Mouse (Mus musculus): ENCODE measurements around the gene Mycl. TPM values are rescaled to one million over a fixed set of nuclear protein-coding genes. Genes with fewer than 3 reads are reported as not detected.
"Not testable (repeated sequence)": the region's sequence is repeated elsewhere in the genome, so short reads cannot be mapped to it uniquely, and the experiment has no call there.

The Mycl gene
- polyA plus RNA-seq, 1 experiment from 2014 or later, result 21.3 TPM

GRCm38 (mm10) chr4:123000130-123000529 lies 4.7 kb downstream of the Mycl start:
- no peak overlapping the region for H3K4me3 ChIP-seq (replicated peaks)
- no peak overlapping the region for H3K4me2 ChIP-seq
- H3K4me1 ChIP-seq, result peaks cover 18% of the 10 kb centered on the region
- no peaks in the 10 kb centered on the region for H3K36me3 ChIP-seq
- ATAC-seq (ENCODE audit: insufficient read depth, low FRiP score, low read depth), result no peak
- H3K9me3 ChIP-seq, result no peaks in the 10 kb centered on the region
- no peak overlapping the region for H3K9ac ChIP-seq
- 82% methylated on average over 14 of the region's 14 CpGs for WGBS
- no peak overlapping the region for H3K27ac ChIP-seq
- peaks cover 7% of the 10 kb centered on the region; the same call in 1 of the 2 replicates for H3K27me3 ChIP-seq (replicated peaks)

GRCm38 (mm10) chr4:123000617-123001342 lies 5.3 kb downstream of the Mycl start:
- no peak overlapping the region for H3K4me3 ChIP-seq (replicated peaks)
- no peaks in the 10 kb centered on the region for H3K36me3 ChIP-seq
- no peak for ATAC-seq (ENCODE audit: insufficient read depth, low FRiP score, low read depth)
- H3K4me1 ChIP-seq, result peaks cover 24% of the 10 kb centered on the region
- no peak overlapping the region for H3K27ac ChIP-seq
- H3K4me2 ChIP-seq, result no peak overlapping the region
- H3K9ac ChIP-seq, result no peak overlapping the region
- peaks cover 7% of the 10 kb centered on the region; the same call in 1 of the 2 replicates for H3K27me3 ChIP-seq (replicated peaks)
- no peaks in the 10 kb centered on the region for H3K9me3 ChIP-seq
- 70% methylated on average over 17 of the region's 17 CpGs for WGBS

GRCm38 (mm10) chr4:123005054-123005966 lies 9.9 kb downstream of the Mycl start:
- Histone ChIP-seq H3K27ac (peak overlapping the region; percentile 21; the same call in 1 of the 2 replicates), H3K4me3 (replicated peaks) (no peak overlapping the region), H3K36me3 (no peaks in the 10 kb centered on the region), H3K9me3 (no peaks in the 10 kb centered on the region), H3K9ac (no peak overlapping the region), H3K4me1 (peaks cover 13% of the 10 kb centered on the region), H3K27me3 (replicated peaks) (no peaks in the 10 kb centered on the region), H3K4me2 (peak overlapping the region; percentile 19)
- ATAC-seq (ENCODE audit: insufficient read depth, low FRiP score, low read depth), result peak; percentile 54
- WGBS, result 19% methylated on average over 15 of the region's 15 CpGs

GRCm38 (mm10) chr4:123012501-123012900 lies 17.0 kb downstream of the Mycl start:
- H3K9ac ChIP-seq; H3K4me3 ChIP-seq (replicated peaks); ATAC-seq (ENCODE audit: insufficient read depth, low FRiP score, low read depth); H3K27ac ChIP-seq; H3K4me1 ChIP-seq; H3K4me2 ChIP-seq; H3K9me3 ChIP-seq; H3K27me3 ChIP-seq (replicated peaks); H3K36me3 ChIP-seq: not testable (repeated sequence)
- WGBS, result 90% methylated on average over 4 of the region's 4 CpGs

- no peak overlapping the region for H3K27ac ChIP-seq
- no peaks in the 10 kb centered on the region for H3K36me3 ChIP-seq
- H3K27me3 ChIP-seq (replicated peaks), result no peaks in the 10 kb centered on the region
- WGBS, result 72% methylated on average over 5 of the region's 5 CpGs
- H3K4me1 ChIP-seq, result peaks cover 12% of the 10 kb centered on the region; the same call in 1 of the 2 replicates
- ATAC-seq (ENCODE audit: insufficient read depth, low FRiP score, low read depth), result no peak
- H3K9me3 ChIP-seq, result no peaks in the 10 kb centered on the region
- no peak overlapping the region for H3K4me2 ChIP-seq
- no peak overlapping the region for H3K9ac ChIP-seq
- no peak overlapping the region for H3K4me3 ChIP-seq (replicated peaks)
Measured at GRCm38 (mm10) chr4:123013346-123013945, 18.0 kb downstream of the Mycl start.

- Histone ChIP-seq H3K27me3 (replicated peaks) (no peaks in the 10 kb centered on the region), H3K4me3 (replicated peaks) (no peak overlapping the region), H3K27ac (no peak overlapping the region), H3K9ac (no peak overlapping the region), H3K4me1 (peaks cover 16% of the 10 kb centered on the region), H3K36me3 (no peaks in the 10 kb centered on the region), H3K9me3 (no peaks in the 10 kb centered on the region), H3K4me2 (no peak overlapping the region)
- no peak for ATAC-seq (ENCODE audit: insufficient read depth, low FRiP score, low read depth)
- 48% methylated on average over 3 of the region's 3 CpGs for whole genome bisulfite sequencing
Measured at GRCm38 (mm10) chr4:123013949-123014406, 18.5 kb downstream of the Mycl start.

GRCm38 (mm10) chr4:123014501-123015282 lies 19.2 kb downstream of the Mycl start:
- H3K27me3 ChIP-seq (replicated peaks), result no peaks in the 10 kb centered on the region
- H3K4me1 ChIP-seq, result peaks cover 19% of the 10 kb centered on the region
- H3K9me3 ChIP-seq, result no peaks in the 10 kb centered on the region
- H3K36me3 ChIP-seq, result no peaks in the 10 kb centered on the region
- no peak overlapping the region for H3K9ac ChIP-seq
- H3K27ac ChIP-seq, result no peak overlapping the region
- no peak for ATAC-seq (ENCODE audit: insufficient read depth, low FRiP score, low read depth)
- no peak overlapping the region for H3K4me3 ChIP-seq (replicated peaks)
- no peak overlapping the region for H3K4me2 ChIP-seq
- WGBS, result 38% methylated on average over 7 of the region's 7 CpGs

GRCm38 (mm10) chr4:123016451-123016957 lies 21.1 kb downstream of the Mycl start, which contains the start of gene Trit1:
Trit1 (plus strand) TSS chr4:123016597.
- ATAC-seq (ENCODE audit: insufficient read depth, low FRiP score, low read depth), result peak; percentile 91
- Histone ChIP-seq H3K4me1 (peaks cover 19% of the 10 kb centered on the region), H3K4me2 (peak within 1 kb of the TSS; percentile 73), H3K4me3 (replicated peaks) (peak within 1 kb of the TSS; percentile 70), H3K9me3 (no peaks in the 10 kb centered on the region), H3K9ac (peak within 1 kb of the TSS; percentile 75), H3K27ac (peak within 1 kb of the TSS; percentile 79), H3K27me3 (replicated peaks) (no peaks in the 10 kb centered on the region), H3K36me3 (no peaks in the 10 kb centered on the region)
- WGBS, result under 1% methylated on average over 34 of the region's 34 CpGs

GRCm38 (mm10) chr4:123021591-123021990 lies 26.1 kb downstream of the Mycl start:
- Histone ChIP-seq H3K9me3 (no peaks in the 10 kb centered on the region), H3K36me3 (no peaks in the 10 kb centered on the region), H3K4me1 (peaks cover 16% of the 10 kb centered on the region), H3K9ac (no peak overlapping the region), H3K27ac (no peak overlapping the region), H3K27me3 (replicated peaks) (no peaks in the 10 kb centered on the region), H3K4me3 (replicated peaks) (no peak overlapping the region), H3K4me2 (no peak overlapping the region)
- ATAC-seq (ENCODE audit: insufficient read depth, low FRiP score, low read depth), result no peak
- WGBS, result 96% methylated on average over 3 of the region's 3 CpGs

- Histone ChIP-seq H3K27ac (no peak overlapping the region), H3K27me3 (replicated peaks) (no peaks in the 10 kb centered on the region), H3K9ac (no peak overlapping the region), H3K36me3 (0 out of 2 replicates have a peak, but pooled peaks cover 5% of the 10 kb centered on the region), H3K9me3 (no peaks in the 10 kb centered on the region), H3K4me1 (peaks cover 12% of the 10 kb centered on the region), H3K4me2 (no peak overlapping the region), H3K4me3 (replicated peaks) (no peak overlapping the region)
- WGBS, result 80% methylated on average over 1 of the region's 1 CpGs
- ATAC-seq (ENCODE audit: insufficient read depth, low FRiP score, low read depth), result no peak
Measured at GRCm38 (mm10) chr4:123022896-123023295, 27.4 kb downstream of the Mycl start.

GRCm38 (mm10) chr4:123025418-123025817 lies 30.0 kb downstream of the Mycl start:
- Histone ChIP-seq H3K27ac (no peak overlapping the region), H3K36me3 (peaks cover 13% of the 10 kb centered on the region; the same call in 1 of the 2 replicates)
- 76% methylated on average over 2 of the region's 2 CpGs for WGBS

More at GRCm38 (mm10) chr4:123025418-123025817, 30.0 kb downstream of the Mycl start:
- no peaks in the 10 kb centered on the region for H3K9me3 ChIP-seq
- H3K4me1 ChIP-seq, result no peaks in the 10 kb centered on the region
- H3K4me3 ChIP-seq (replicated peaks), result no peak overlapping the region
- H3K27me3 ChIP-seq (replicated peaks), result no peaks in the 10 kb centered on the region
- ATAC-seq (ENCODE audit: insufficient read depth, low FRiP score, low read depth), result no peak
- H3K4me2 ChIP-seq, result no peak overlapping the region
- H3K9ac ChIP-seq, result no peak overlapping the region
